Comparison of ENCODE assay signal across 22 mouse cellular contexts in the genomic region with DNA sequence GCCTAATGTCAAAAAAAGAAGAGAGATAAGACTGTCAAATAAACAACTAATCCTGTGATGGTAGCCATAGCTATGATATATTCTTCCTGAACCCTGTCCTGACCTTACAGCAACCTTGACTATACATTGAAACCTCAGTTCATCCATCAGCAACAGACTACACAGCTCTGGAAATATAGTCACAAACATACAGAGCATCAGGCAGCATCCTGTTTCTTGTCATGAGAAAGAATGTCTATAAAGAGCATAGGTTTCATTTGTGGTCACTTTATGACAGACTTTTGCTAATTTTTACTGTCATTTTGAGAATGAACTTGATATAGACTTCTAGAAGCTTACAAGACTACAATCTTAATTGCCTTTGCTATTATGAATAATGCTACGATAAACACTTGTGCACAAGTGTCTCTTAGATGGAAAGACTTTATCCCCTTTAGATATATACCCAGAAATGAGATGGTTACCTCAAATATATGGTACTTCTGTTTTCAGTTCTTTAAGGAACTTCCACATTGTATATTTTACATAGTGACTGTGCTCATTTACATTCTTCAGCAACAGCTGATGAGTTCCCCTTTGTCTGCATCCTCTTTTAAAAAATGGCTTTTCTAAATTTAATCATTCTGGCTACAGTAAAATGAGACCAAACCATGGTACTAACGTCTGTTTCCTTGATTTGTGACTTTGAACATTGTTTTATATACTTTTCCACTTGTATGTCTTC. TPM values are rescaled to one million over a fixed set of nuclear protein-coding genes. Genes with fewer than 3 reads are reported as not detected.
"Had no signal": no experiment of that assay in that cellular context is flagged by ENCODE, and none has a peak within 500 bp of the region (broad histone marks: within the 10 kb centered on the region; RNA-seq: fewer than 3 reads in every experiment).

No protein-coding gene starts in this region.

- ATAC-seq: liver, postnatal 0 days had no signal

- DNase-seq: kidney, adult 11 months; kidney, adult 9 months; kidney, postnatal 36 days; layer of hippocampus, adult 9-11 months; layer of hippocampus, postnatal 36 days; liver; liver, embryonic 13.5 days; liver, postnatal 0 days; lung, postnatal 14 days; midbrain, embryonic 14.5 days; spleen, adult 18-20 months; thymus, postnatal 4 days had no signal

RNA-seq across cellular contexts. Expression of gene Olfr266, which starts 17.0 kb away (rescaled TPM):
- total RNA-seq: layer of hippocampus, adult 18-20 months; layer of hippocampus, postnatal 36 days; left cerebral cortex, adult 8-10 months; left cerebral cortex, postnatal 36 days had no signal
- polyA plus RNA-seq: kidney, postnatal 0 days; limb, embryonic 12.5 days; liver, embryonic 13.5 days; liver, postnatal 0 days; lung, embryonic 15.5 days; midbrain, embryonic 10.5 days; midbrain, embryonic 14.5 days; neural tube, embryonic 12.5 days; stomach, embryonic 14.5 days; thymus, postnatal 0 days had no signal
